Mouse (Mus musculus) hindbrain, embryonic 11.5 days (tissue): ENCODE measurements around the gene Siglec1. TPM values are rescaled to one million over a fixed set of nuclear protein-coding genes. Genes with fewer than 3 reads are reported as not detected.
"Not testable (repeated sequence)": the region's sequence is repeated elsewhere in the genome, so short reads cannot be mapped to it uniquely, and the experiment has no call there.

Source experiments
- ATAC-seq: fragments of 200-750 bp; cut with Nextera tagmentation; 2 replicates; pipeline ENCODE4 v1.8.0; 2017; ENCODE audit warnings: mild to moderate bottlenecking, moderate TSS enrichment, moderate library complexity; ENCODE audit not compliant: low FRiP score
- DNase-seq: peaks from one replicate; pipeline ENCODE4 v3.0.0-alpha.2; 2015; ENCODE audit warnings: low spot score
- H3K27ac ChIP-seq: fragments of 300-500 bp; sonication (generic); 2 replicates; pipeline ENCODE4 v1.5.1; 2014; ENCODE audit warnings: mild to moderate bottlenecking, low read depth, low read length
- H3K27me3 ChIP-seq: fragments of 300-500 bp; sonication (generic); 2 replicates; pipeline ENCODE4 v1.6.1; 2014; ENCODE audit warnings: mild to moderate bottlenecking, low read length, moderate library complexity, mixed read lengths; ENCODE audit not compliant: control insufficient read depth, insufficient read depth
- H3K36me3 ChIP-seq: fragments of 300-500 bp; sonication (generic); 2 replicates; pipeline ENCODE4 v1.6.1; 2014; ENCODE audit warnings: mild to moderate bottlenecking, low read length, moderate library complexity, mixed read lengths; ENCODE audit not compliant: control insufficient read depth, insufficient read depth
- H3K4me1 ChIP-seq: fragments of 300-500 bp; sonication (generic); replicated peaks from 2 replicates; pipeline ENCODE4 v1.6.1; 2014; ENCODE audit warnings: low read length, mixed read lengths; ENCODE audit not compliant: control insufficient read depth, insufficient read depth
- H3K4me2 ChIP-seq: fragments of 300-500 bp; sonication (generic); replicated peaks from 2 replicates; pipeline ENCODE4 v1.6.1; 2014; ENCODE audit warnings: mild to moderate bottlenecking, low read depth, low read length
- H3K4me3 ChIP-seq: fragments of 300-500 bp; sonication (generic); 2 replicates; pipeline ENCODE4 v1.5.1; 2014; ENCODE audit warnings: low read depth, low read length
- H3K9ac ChIP-seq: fragments of 300-500 bp; sonication (generic); 2 replicates; pipeline ENCODE4 v1.6.1; 2014; ENCODE audit warnings: low read depth, low read length
- H3K9me3 ChIP-seq: fragments of 300-500 bp; sonication (generic); 2 replicates; pipeline ENCODE4 v1.6.1; 2016; ENCODE audit warnings: low read length; ENCODE audit not compliant: control insufficient read depth
- WGBS: fragments of 180-500 bp; shearing (Covaris S2); extraction: QIAGEN DNeasy Blood & Tissue Kit; methylation state at CpG from one replicate; pipeline ENCODE4 v1.1.7; 2014; 5-methylcytosine and 5-hydroxymethylcytosine counted together
- polyA plus RNA-seq: library from polyadenylated mRNA; unstranded; fragments of >200 nt; fragmentation: Nextera tagmentation; extraction: Ambion mirVana; gene quantifications from 2 replicates; pipeline ENCODE4 v1.2.1, GENCODE M21; 2014

The Siglec1 gene
- polyA plus RNA-seq, 1 experiment from 2014 or later = 0.15 TPM

DNA sequence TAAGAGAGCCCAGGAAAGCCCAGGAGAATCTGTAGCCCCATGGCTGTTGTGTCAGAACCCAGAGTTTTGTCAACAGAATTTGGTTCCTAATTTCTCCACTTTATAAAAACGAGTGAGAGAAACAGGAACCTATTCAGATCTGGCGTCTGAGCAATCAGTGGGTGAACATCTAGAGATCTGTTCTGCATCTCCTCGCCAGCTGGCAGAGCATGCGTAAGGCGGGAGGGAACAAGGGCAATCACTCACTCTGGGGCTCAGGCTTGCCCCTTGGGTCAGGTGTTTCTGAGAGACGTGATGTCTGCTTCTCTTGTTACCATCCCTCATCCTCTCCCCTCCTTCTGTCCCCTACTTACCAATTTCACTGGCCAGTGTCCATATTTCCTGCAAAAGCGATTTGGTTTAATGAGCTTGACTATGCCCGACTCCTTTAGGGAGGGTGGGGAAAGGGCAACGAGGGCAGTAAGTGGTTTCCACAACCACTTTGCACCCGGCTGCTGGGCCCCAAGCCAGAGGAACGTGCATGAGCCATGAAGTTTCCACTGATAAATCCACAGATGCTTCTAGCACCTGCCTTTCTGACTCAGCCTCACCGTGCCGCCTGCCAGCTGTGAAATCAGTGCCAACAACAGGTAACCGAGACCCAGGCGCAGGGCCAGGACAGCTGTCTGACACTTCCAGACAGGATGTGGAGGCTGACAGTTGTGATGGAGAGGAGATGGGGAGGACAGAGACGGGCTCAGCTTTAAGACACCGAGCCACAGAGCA is 49.2 kb downstream of the Siglec1 start:
- Histone ChIP-seq H3K4me3 (no peak overlapping the region), H3K9me3 (no peaks in the 10 kb centered on the region), H3K36me3 (no peaks in the 10 kb centered on the region), H3K4me1 (0 out of 2 replicates have a peak, but pooled peaks cover 3% of the 10 kb centered on the region), H3K4me2 (no peak overlapping the region), H3K27ac (no peak overlapping the region), H3K9ac (no peak overlapping the region), H3K27me3 (peaks cover 29% of the 10 kb centered on the region)
- no peak for ATAC-seq
- WGBS = 75% methylated on average over 17 of the region's 17 CpGs
- no peak for DNase-seq

DNA sequence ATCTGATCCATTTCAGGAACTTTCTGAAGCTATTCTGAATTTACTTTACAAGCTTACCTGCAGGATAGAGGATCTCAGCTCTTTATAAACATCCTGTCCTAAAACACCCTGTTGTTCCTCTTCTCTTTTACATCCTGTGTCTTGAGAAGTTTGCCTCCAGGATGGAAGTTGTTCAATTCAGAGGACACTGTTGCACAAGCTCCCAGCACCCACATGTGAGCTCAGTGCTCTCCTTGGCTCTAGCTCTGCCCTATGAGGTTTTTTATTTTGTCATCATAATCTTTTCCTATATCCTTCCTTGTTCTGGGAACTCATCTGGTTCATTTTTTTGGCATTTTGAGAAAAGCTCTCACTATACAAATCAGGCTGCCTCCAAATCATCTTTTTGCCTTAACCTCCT is 49.8 kb downstream of the Siglec1 start:
- no peak for ATAC-seq
- Histone ChIP-seq H3K27me3 (peaks cover 22% of the 10 kb centered on the region), H3K4me3 (no peak overlapping the region), H3K4me1 (0 out of 2 replicates have a peak, but pooled peaks cover 2% of the 10 kb centered on the region), H3K9ac (no peak overlapping the region), H3K27ac (no peak overlapping the region), H3K9me3 (no peaks in the 10 kb centered on the region), H3K4me2 (no peak overlapping the region), H3K36me3 (no peaks in the 10 kb centered on the region)
- no peak for DNase-seq

DNA sequence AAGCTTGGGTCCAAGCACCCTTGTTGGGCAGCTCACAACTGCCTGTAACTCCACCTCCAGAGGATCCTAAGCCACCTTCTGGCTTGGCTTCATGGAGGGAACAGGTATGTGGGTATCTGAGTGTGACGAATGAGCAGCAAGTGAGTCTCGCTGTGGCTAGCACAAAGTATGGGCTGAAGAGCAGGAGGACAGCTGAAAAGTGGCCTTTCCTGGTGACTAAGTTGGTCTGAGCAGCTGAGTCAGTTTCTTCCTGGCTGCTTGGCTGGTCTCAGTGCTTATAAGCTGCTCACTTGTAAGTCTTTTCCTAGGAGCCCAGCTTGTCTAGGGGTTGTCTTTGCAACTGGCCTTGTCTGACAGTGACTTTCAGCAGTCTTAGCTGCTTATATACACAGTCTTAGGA is 50.2 kb downstream of the Siglec1 start:
- H3K4me2 ChIP-seq = no peak overlapping the region
- DNase-seq (no peak), ATAC-seq (no peak)
- no peaks in the 10 kb centered on the region for H3K36me3 ChIP-seq
- no peak overlapping the region for H3K4me3 ChIP-seq
- no peaks in the 10 kb centered on the region for H3K9me3 ChIP-seq
- H3K27ac ChIP-seq = no peak overlapping the region
- peaks cover 18% of the 10 kb centered on the region for H3K27me3 ChIP-seq
- 93% methylated on average over 2 of the region's 2 CpGs for WGBS
- H3K4me1 ChIP-seq = no peaks in the 10 kb centered on the region
- no peak overlapping the region for H3K9ac ChIP-seq

DNA sequence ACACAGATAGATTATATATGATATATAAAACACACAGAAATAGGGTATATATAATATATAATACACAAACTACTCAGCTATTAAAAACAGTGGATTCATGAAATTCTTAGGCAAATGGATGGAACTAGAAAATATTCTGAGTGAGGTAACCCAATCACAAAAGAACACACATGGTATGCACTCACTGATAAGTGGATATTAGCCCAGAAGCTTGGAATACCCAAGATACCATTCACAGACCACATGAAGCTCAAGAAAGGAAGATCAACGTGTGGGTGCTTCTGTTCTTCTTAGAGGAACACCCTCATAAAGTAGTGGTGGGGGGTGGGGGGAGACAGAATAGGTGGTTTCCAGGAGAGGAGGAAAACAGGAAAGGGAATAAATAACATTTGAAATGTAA is 55.2 kb downstream of the Siglec1 start:
- not testable (repeated sequence) for DNase-seq, H3K27ac ChIP-seq, H3K27me3 ChIP-seq, H3K9ac ChIP-seq, ATAC-seq, H3K4me2 ChIP-seq, H3K4me3 ChIP-seq, H3K36me3 ChIP-seq, H3K9me3 ChIP-seq, H3K4me1 ChIP-seq
- WGBS = 68% methylated on average over 1 of the region's 1 CpGs

DNA sequence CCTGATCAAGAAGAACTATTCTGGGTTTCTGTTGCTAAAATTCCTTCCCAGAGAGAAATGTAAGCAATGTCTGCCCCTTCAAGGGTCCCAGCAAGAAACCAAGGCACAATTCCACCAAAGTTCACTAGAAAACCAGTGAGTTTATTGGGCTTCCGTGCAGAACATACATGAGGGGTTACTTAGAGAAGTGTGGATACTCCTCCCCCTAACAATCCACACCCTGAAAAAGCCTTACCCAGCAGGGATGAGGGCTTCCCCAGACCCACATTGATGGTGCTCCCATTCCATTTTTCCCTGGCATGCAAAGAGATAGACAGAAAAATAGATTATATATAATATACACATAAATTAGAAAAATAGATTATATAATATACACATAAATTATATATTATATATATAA is 55.6 kb downstream of the Siglec1 start:
- ATAC-seq = no peak

DNA sequence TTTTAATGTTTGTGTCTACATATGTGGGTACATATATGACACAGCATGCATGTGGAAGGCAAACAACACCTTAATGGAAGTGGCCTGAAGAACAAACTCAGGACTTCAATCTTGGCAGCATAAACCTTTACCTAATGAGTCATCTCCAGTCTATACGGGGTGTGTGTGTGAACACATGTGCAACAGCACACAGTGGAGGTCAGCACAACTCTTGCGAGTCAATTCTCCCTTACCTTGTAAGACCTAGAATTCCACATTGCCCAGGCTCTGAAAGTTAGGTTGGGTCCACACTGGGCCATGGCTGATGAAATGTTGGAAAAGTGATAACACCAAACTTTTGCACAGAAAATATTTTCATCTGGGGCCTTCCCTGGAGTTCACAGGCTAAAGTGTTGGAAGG is 56.0 kb downstream of the Siglec1 start:
- ATAC-seq (no peak), DNase-seq (no peak)
- no peaks in the 10 kb centered on the region for H3K36me3 ChIP-seq
- WGBS = 89% methylated on average over 2 of the region's 2 CpGs
- H3K27ac ChIP-seq = no peak overlapping the region
- H3K4me1 ChIP-seq = no peaks in the 10 kb centered on the region
- no peak overlapping the region for H3K4me3 ChIP-seq
- no peaks in the 10 kb centered on the region for H3K27me3 ChIP-seq
- no peaks in the 10 kb centered on the region for H3K9me3 ChIP-seq
- H3K9ac ChIP-seq = no peak overlapping the region
- no peak overlapping the region for H3K4me2 ChIP-seq

More for the DNA sequence above, 55.6 kb downstream of the Siglec1 start:
- Histone ChIP-seq H3K27ac (no peak overlapping the region), H3K27me3 (no peaks in the 10 kb centered on the region), H3K9me3 (no peaks in the 10 kb centered on the region), H3K4me1 (no peaks in the 10 kb centered on the region), H3K4me3 (no peak overlapping the region), H3K9ac (no peak overlapping the region), H3K36me3 (no peaks in the 10 kb centered on the region), H3K4me2 (no peak overlapping the region)
- WGBS = 85% methylated on average over 1 of the region's 1 CpGs
- DNase-seq = no peak

DNA sequence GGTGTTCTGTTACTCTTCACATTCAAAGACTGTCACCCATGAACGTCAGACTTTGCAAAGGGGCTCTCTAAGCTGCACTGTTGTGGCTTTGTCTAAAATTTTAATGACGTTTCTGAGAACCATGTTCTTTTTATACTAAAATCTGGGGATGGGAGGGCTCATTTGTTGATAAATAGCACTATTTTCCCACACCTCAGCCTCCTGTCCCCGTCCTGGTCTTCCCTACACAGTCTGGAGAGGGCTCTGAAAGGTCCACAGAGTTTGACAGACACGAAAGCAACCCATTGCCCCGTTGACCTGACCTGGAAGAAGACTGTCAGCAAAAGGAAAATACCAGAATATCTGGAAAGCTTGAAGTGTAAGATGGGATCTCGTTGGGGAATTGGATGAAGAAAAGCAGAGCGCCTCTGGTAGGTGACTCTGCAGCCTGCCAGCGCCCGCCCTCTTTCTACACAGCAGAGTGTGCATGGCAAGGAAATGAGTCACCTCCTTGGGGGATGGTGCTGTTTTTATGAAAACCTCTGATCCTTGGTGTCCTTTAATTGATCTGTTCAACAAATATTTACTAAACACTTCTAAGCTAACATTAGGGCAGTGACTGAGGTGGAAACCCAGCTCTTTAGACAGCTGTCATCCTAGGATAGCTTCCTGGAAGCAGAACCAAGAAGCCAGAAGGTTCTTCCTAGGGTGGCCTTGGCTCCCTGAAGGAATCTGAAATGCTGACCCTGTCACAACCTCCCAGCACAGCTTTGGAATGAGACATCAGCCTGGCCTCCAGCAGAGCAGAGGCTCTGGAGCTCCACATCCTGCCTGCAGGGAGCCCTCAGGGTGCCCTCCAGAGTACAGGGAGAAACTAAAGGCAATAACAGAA is 57.3 kb downstream of the Siglec1 start:
- no peak overlapping the region for H3K27ac ChIP-seq
- 71% methylated on average over 9 of the region's 9 CpGs for WGBS
- H3K4me1 ChIP-seq = no peaks in the 10 kb centered on the region
- H3K4me3 ChIP-seq = no peak overlapping the region
- H3K9me3 ChIP-seq = no peaks in the 10 kb centered on the region
- H3K36me3 ChIP-seq = no peaks in the 10 kb centered on the region
- DNase-seq (no peak), ATAC-seq (no peak)
- H3K27me3 ChIP-seq = no peaks in the 10 kb centered on the region
- no peak overlapping the region for H3K4me2 ChIP-seq
- no peak overlapping the region for H3K9ac ChIP-seq

DNA sequence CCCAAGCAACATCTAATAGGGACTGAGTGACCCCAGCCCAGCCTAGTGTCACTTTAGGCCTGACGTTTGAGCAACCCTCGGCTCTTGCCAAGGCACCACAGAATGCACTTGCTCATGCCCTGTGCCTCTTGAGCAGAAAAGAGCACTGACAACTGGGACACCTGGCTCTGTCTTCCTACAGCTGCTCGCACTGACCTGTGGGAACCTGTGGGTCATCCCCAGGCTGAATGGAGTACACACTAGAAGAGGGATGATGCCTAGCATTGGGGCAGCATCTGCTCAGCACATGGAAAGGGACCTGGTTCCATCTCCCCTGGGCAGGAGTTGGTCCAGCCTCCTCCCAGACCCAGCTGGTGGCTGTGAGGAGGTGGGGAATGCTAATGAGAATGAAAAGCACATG is 59.6 kb downstream of the Siglec1 start:
- no peak overlapping the region for H3K4me3 ChIP-seq
- H3K9ac ChIP-seq = no peak overlapping the region
- H3K27ac ChIP-seq = no peak overlapping the region
- no peaks in the 10 kb centered on the region for H3K36me3 ChIP-seq
- DNase-seq (no peak), ATAC-seq (no peak)
- WGBS = 85% methylated on average over 3 of the region's 3 CpGs
- no peaks in the 10 kb centered on the region for H3K27me3 ChIP-seq
- H3K4me1 ChIP-seq = no peaks in the 10 kb centered on the region
- H3K4me2 ChIP-seq = no peak overlapping the region
- H3K9me3 ChIP-seq = no peaks in the 10 kb centered on the region

DNA sequence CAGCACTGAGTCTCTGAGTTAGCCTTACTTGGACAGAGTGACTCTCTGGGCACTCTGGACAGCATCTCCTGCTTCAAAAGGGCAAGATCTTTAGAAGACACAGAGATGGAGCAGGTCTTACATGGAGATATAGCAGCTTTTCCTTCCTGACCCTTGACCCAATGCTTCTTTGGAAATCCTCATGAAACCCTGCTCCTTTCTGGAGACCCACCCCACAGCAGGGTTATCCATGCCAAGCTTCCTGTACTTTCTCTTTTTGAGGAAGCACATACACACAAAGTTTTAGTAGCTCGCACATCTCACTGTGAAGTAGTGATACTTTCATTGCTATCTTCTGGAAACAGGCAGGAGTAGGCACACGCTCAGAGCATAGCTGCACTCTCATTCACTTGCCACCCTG is 61.3 kb downstream of the Siglec1 start:
- WGBS = 90% methylated on average over 2 of the region's 2 CpGs

More for the DNA sequence above, 61.3 kb downstream of the Siglec1 start:
- Histone ChIP-seq H3K36me3 (no peaks in the 10 kb centered on the region), H3K27me3 (no peaks in the 10 kb centered on the region), H3K9ac (no peak overlapping the region), H3K4me1 (no peaks in the 10 kb centered on the region), H3K9me3 (no peaks in the 10 kb centered on the region), H3K27ac (no peak overlapping the region), H3K4me2 (no peak overlapping the region), H3K4me3 (no peak overlapping the region)
- ATAC-seq (no peak), DNase-seq (no peak)
